Mouse (Mus musculus) lung, embryonic 15.5 days (tissue): ENCODE measurements at regions not wholly inside any gene's neighbourhood (a gene's known extent, or its start where the extent isn't known, plus 50 kb on each side); places are given as distances from the start of the nearest gene placed in this dataset.

Experiments used
- ATAC-seq: fragments of 200-750 bp; cut with Nextera tagmentation; 2 replicates; pipeline ENCODE4 v1.8.0; 2017; ENCODE audit warnings: moderate number of reproducible peaks, borderline replicate concordance; ENCODE audit not compliant: low FRiP score, low TSS enrichment; ENCODE audit errors: extremely low read depth
- H3K27ac ChIP-seq: fragments of 300-500 bp; sonication (generic); 2 replicates; pipeline ENCODE4 v1.5.1; 2015; ENCODE audit warnings: moderate library complexity, mild to moderate bottlenecking, inconsistent platforms
- H3K27me3 ChIP-seq: fragments of 300-500 bp; sonication (generic); 2 replicates; pipeline ENCODE4 v1.6.1; 2015; ENCODE audit warnings: inconsistent platforms
- H3K36me3 ChIP-seq: fragments of 300-500 bp; sonication (generic); 2 replicates; pipeline ENCODE4 v1.6.1; 2015; ENCODE audit warnings: inconsistent platforms
- H3K4me1 ChIP-seq: fragments of 300-500 bp; sonication (generic); 2 replicates; pipeline ENCODE4 v1.6.1; 2015; ENCODE audit warnings: inconsistent platforms
- H3K4me2 ChIP-seq: fragments of 300-500 bp; sonication (generic); 2 replicates; pipeline ENCODE4 v1.6.1; 2015; ENCODE audit warnings: inconsistent platforms, mild to moderate bottlenecking, moderate library complexity
- H3K4me3 ChIP-seq: fragments of 300-500 bp; sonication (generic); 2 replicates; pipeline ENCODE4 v1.5.1; 2015; ENCODE audit warnings: mild to moderate bottlenecking, inconsistent platforms
- H3K9ac ChIP-seq: fragments of 300-500 bp; sonication (generic); 2 replicates; pipeline ENCODE4 v1.6.1; 2015; ENCODE audit warnings: inconsistent platforms
- H3K9me3 ChIP-seq: fragments of 300-500 bp; sonication (generic); 2 replicates; pipeline ENCODE4 v1.6.1; 2016; ENCODE audit warnings: inconsistent platforms
- WGBS: fragments of 180-500 bp; shearing (Covaris S2); methylation state at CpG from one replicate; pipeline ENCODE4 v1.1.7; 2015; 5-methylcytosine and 5-hydroxymethylcytosine counted together

DNA sequence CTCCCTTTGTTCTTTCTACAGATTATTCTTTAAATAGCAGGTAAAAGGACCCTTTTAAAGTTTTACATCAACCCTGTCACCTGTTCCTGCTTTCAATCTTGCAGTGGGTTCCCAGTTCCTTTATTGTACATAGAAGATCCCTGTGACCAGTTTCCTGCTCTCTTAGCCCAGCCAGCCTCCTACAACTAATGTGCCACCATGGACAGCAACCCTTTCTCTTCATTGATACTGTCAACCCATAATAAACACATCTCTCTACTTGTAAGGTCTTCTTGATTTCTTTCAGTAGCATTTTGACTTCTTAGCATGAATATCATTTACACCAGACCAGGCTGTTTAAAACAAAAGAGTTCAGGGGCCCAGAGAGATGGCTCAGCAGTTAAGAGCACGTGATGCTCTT lies 124.2 kb upstream of the Xpo1 start:
- Histone ChIP-seq H3K36me3 (no peaks in the 10 kb centered on the region), H3K9ac (no peak overlapping the region), H3K9me3 (no peaks in the 10 kb centered on the region), H3K4me3 (no peak overlapping the region), H3K4me2 (no peak overlapping the region), H3K4me1 (no peaks in the 10 kb centered on the region), H3K27me3 (no peaks in the 10 kb centered on the region), H3K27ac (no peak overlapping the region)
- WGBS: 59% methylated on average over 1 of the region's 1 CpGs
- ATAC-seq: no peak

DNA sequence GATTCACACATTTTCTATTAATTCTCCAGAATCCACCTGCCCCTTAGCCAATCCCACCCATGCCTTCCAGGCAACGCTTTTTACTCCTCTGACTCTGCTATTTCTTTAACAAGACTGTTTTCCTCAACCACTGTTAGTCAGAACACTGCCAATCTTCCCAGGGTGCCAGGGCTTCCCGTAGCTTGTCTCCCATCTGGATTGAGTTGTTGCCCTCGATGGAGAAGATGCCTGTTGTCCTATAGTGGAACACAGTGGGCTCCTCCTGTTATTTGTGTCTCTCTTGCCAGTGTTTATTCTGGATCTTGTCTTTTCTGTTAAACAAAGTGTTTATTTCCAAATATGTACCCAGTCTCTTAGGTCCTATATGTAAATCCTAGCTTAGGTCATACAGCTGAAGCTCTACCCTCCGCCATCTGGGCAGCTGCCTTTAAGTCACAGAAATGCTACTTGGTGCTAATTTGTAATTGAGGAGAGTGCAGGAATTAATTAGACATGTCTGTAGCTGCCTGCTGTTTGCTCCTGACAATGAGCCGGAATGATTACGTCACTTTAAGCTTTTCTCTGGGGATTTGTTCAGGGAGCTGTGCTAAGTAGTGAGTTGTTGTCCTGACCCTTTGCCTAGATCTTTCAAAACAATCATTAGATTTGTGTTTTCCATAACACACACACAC lies 115.3 kb upstream of the Xpo1 start:
- 62% methylated on average over 6 of the region's 6 CpGs for WGBS
- no peak overlapping the region for H3K9ac ChIP-seq
- H3K36me3 ChIP-seq: no peaks in the 10 kb centered on the region
- ATAC-seq: no peak
- H3K4me3 ChIP-seq: no peak overlapping the region
- no peak overlapping the region for H3K4me2 ChIP-seq
- H3K27ac ChIP-seq: no peak overlapping the region
- H3K27me3 ChIP-seq: no peaks in the 10 kb centered on the region
- no peaks in the 10 kb centered on the region for H3K4me1 ChIP-seq
- H3K9me3 ChIP-seq: no peaks in the 10 kb centered on the region

DNA sequence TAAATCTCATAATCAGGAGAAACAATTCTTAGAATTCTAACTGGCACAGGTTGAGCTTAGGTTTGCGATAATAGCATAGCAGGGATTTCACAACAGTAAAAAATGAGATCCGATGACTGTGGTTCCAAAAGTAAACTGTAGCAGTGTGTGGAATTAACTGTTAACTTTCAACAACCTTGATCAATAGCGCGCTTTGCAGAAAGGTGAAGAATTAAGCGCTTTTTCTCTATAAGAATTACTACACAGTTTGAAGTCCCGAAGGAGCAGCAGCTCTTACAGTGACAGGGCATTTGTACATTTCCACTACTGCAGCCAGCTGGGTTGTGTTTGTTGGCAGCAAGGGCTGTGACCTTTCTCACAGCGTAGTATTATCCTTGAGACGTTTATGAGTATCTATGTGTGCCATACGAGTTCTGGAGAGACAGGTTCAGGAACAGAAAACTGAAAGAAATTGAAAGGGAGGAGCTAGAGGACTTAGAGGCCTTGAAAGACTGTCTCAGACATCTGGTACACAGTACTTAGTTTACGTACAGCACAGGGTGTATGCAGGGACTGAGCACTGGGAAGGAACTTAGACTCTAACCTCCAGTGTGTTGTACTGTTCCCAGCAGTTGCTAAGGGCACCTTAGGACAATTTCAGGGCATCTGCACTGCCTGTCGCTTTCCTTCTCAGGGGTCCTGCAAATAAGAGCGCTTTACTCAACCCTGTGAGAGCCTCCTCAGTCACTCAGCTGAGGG lies 114.6 kb upstream of the Xpo1 start:
- H3K27ac ChIP-seq: no peak overlapping the region
- H3K4me1 ChIP-seq: no peaks in the 10 kb centered on the region
- no peak overlapping the region for H3K4me3 ChIP-seq
- H3K36me3 ChIP-seq: no peaks in the 10 kb centered on the region
- H3K9me3 ChIP-seq: no peaks in the 10 kb centered on the region
- H3K4me2 ChIP-seq: no peak overlapping the region
- no peak for ATAC-seq
- no peaks in the 10 kb centered on the region for H3K27me3 ChIP-seq
- WGBS: 52% methylated on average over 12 of the region's 12 CpGs
- H3K9ac ChIP-seq: no peak overlapping the region

DNA sequence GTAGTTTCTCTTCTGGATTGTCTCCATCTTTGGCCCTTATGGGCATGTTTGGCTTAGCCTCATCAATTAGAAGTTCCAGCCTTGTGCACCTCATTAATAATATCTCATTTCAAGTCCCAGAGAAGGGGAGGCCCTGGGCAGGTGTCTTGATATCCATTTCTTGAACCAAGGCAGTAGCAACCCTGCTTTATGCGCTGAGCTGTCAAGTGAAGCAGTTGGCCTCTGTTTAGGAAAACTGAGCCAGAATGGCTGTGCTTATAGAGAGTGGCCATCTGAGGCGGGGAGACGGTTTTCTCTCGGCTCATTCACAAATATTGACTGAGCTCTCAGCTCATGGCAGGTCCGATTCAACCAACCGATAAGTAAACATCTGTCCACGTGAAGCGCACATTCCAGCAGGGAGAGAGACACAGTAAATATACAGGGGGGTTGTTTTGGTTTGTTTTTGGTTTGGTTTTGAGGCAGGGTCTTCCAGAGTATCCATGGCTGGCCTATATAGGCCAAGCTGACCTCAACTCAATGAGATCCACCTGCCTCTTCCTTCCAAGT lies 107.7 kb upstream of the Xpo1 start:
- Histone ChIP-seq H3K27ac (no peak overlapping the region), H3K27me3 (no peaks in the 10 kb centered on the region), H3K9me3 (no peaks in the 10 kb centered on the region), H3K36me3 (no peaks in the 10 kb centered on the region), H3K4me2 (no peak overlapping the region), H3K4me3 (no peak overlapping the region), H3K4me1 (no peaks in the 10 kb centered on the region), H3K9ac (no peak overlapping the region)
- no peak for ATAC-seq
- 42% methylated on average over 8 of the region's 8 CpGs for WGBS

DNA sequence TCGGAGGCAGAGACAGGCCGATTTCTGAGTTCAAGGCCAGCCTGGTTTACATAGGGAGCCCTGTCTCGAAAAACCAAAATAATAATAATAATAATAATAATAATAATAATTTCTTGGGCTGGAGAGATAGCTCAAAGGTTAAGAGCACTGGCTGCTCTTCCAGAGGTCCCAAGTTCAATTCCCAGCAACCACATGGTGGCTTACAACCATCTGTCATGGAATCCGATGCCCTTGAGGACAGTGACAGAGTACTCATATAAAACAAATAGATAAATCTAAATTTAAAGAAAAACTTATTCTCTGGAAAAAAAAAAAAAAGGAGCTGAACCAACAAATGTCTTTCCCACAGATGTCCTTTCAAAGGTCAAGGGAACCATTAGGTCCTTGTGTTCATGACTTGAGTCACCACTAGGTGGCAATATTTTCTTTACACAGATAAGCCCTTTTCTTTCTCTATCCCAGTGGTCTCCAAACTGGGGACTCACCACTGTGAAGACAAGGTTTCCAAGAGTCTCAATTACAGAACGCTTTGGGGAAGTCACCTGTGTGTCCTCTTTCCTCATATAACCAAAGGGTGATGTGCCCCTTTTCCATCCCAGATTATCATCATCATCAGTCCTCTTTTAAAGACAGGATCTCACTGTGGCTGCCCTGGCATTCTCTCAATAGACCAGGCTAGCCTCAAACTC lies 106.1 kb upstream of the Xpo1 start:
- ATAC-seq: no peak
- Histone ChIP-seq H3K4me2 (no peak overlapping the region), H3K4me3 (no peak overlapping the region), H3K9me3 (no peaks in the 10 kb centered on the region), H3K9ac (no peak overlapping the region), H3K4me1 (no peaks in the 10 kb centered on the region), H3K27ac (no peak overlapping the region), H3K27me3 (no peaks in the 10 kb centered on the region), H3K36me3 (no peaks in the 10 kb centered on the region)
- WGBS: 65% methylated on average over 5 of the region's 5 CpGs

DNA sequence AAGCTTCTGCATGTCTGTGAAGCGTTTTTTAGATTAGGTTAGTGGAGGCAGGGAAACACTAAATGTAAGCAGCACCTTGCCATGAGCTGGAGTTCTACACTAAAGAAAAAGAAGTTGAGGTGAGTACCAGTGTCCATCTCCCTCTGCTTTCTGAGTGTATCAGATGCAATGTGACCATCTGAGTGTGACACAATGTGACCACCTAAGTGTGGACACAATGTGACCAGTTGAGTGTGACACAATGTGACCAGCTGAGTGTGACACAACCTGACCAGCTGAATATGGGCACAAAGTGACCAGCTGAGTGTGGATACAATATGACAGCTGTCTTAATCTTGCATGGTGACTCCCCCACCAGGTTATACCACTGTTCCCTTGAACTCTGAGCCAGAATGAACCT lies 101.0 kb upstream of the Xpo1 start:
- Histone ChIP-seq H3K27me3 (no peaks in the 10 kb centered on the region), H3K9me3 (no peaks in the 10 kb centered on the region), H3K36me3 (no peaks in the 10 kb centered on the region), H3K27ac (no peak overlapping the region), H3K4me2 (no peak overlapping the region), H3K4me1 (no peaks in the 10 kb centered on the region), H3K9ac (no peak overlapping the region), H3K4me3 (no peak overlapping the region)
- WGBS: 53% methylated on average over 1 of the region's 1 CpGs
- no peak for ATAC-seq

DNA sequence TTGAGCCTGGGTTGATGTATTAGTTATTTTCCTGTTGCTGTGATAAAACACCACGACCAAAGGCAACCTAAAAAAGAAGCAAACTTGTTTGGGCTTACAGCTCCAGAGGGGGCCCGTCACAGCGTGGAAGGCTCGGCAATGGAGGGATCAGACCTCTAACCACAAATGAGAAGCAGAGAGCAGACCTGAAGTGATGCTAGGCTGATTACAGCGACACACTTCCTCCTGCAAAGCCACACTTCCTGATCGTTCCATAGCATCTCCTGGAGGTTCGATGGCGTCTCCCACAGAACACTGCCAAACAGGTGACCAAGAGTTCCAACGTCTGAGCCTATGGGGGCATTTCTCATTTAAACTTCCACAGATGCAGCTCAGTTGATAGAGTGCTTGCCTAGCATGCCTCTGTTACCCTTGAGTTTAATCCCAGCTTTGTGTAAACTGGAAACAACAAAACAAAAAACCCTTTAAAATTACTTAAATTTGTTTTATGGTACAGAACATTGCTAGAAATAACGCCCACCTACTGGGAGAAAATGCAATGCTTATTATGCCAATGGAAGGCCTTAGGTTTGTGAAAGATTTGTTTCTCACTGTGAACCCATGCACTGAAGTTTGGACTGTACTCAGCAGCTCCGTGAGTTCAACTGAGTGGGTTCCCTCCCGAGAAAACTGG lies 87.2 kb upstream of the Xpo1 start:
- no peak overlapping the region for H3K4me2 ChIP-seq
- H3K36me3 ChIP-seq: no peaks in the 10 kb centered on the region
- H3K27me3 ChIP-seq: no peaks in the 10 kb centered on the region
- no peaks in the 10 kb centered on the region for H3K9me3 ChIP-seq
- H3K4me1 ChIP-seq: no peaks in the 10 kb centered on the region
- H3K9ac ChIP-seq: no peak overlapping the region
- WGBS: 77% methylated on average over 12 of the region's 12 CpGs
- no peak overlapping the region for H3K4me3 ChIP-seq
- H3K27ac ChIP-seq: no peak overlapping the region
- no peak for ATAC-seq

DNA sequence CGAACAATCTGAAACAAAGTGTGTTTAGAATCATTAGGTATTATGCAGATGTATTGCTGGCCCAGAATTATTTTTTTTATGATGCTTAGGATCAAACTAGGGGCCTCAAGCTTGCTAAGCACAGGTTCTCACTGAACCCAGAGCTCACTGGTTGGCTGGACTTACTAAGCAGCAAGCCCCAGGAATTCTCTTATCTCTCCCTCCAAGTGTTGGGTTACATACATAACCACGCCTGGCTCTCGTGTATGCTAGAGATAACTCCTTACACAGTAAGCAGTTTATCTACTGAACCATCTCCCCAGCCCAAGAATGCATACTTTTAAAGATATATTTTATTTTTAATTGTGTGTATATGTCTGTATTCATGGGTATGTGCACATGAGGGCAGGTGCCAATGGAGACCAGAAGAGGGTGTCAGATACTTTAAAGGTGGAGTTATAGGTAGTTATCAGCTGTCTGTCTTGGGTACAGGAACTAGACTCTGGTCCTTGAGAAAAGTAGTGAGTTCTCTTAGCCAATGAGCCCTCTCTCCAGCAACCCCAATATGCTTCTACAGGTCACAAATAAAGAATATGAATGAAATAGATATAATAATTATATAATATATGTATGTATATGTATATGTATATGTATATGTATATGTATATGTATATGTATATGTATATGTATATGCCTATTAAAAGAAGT lies 86.0 kb upstream of the Xpo1 start:
- no peaks in the 10 kb centered on the region for H3K9me3 ChIP-seq
- H3K4me2 ChIP-seq: no peak overlapping the region
- ATAC-seq: no peak
- no peaks in the 10 kb centered on the region for H3K27me3 ChIP-seq
- no peaks in the 10 kb centered on the region for H3K36me3 ChIP-seq
- 33% methylated on average over 3 of the region's 3 CpGs for WGBS
- no peak overlapping the region for H3K4me3 ChIP-seq
- no peak overlapping the region for H3K27ac ChIP-seq
- H3K4me1 ChIP-seq: no peaks in the 10 kb centered on the region
- H3K9ac ChIP-seq: no peak overlapping the region

DNA sequence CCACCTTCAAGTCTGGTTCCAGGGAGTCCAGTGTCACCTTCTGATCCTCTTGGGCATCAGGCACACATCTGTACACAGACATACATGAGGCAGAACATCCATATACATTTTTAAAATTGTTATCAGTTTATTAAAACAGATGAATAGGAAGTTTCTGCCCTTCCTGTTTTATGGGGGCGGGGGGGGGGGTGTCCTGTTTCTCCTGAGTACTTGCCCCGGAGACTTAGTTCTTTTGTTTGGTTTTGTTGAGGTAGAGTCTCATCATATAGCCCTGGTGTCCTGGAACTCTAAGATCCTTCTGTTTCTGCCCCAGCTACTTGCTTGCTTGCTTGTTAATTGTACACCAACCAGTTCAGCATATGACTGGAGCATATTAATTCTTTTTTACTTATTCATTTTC lies 85.0 kb upstream of the Xpo1 start:
- no peaks in the 10 kb centered on the region for H3K27me3 ChIP-seq
- no peak for ATAC-seq
- no peak overlapping the region for H3K4me2 ChIP-seq
- no peaks in the 10 kb centered on the region for H3K36me3 ChIP-seq
- H3K9ac ChIP-seq: no peak overlapping the region
- H3K9me3 ChIP-seq: no peaks in the 10 kb centered on the region
- H3K4me3 ChIP-seq: no peak overlapping the region
- no peak overlapping the region for H3K27ac ChIP-seq
- no peaks in the 10 kb centered on the region for H3K4me1 ChIP-seq
- 41% methylated on average over 2 of the region's 2 CpGs for WGBS

DNA sequence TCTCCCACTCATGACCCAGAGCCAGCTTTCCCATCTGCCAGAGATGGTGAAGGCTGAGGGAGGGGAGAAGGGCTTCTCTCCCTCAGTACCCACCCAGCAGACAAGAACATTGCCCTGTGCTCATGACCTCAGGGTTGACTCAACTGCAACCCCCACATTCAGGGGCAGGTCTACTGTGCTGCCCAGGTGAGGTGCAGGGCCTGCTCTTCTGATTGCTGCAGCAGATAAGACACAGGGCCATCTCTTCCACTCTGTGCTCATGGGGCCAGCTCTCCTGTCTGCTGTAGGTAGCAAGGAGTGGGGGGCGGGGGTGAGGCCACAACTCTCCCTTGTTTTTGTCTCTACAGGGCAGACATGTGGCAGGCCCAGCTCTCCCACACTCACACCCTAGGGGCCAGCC lies 84.1 kb upstream of the Xpo1 start:
- no peak overlapping the region for H3K27ac ChIP-seq
- no peak overlapping the region for H3K4me3 ChIP-seq
- H3K36me3 ChIP-seq: no peaks in the 10 kb centered on the region
- ATAC-seq: no peak
- no peak overlapping the region for H3K4me2 ChIP-seq
- WGBS: 87% methylated on average over 1 of the region's 1 CpGs
- no peaks in the 10 kb centered on the region for H3K4me1 ChIP-seq
- no peak overlapping the region for H3K9ac ChIP-seq
- H3K27me3 ChIP-seq: no peaks in the 10 kb centered on the region
- no peaks in the 10 kb centered on the region for H3K9me3 ChIP-seq

DNA sequence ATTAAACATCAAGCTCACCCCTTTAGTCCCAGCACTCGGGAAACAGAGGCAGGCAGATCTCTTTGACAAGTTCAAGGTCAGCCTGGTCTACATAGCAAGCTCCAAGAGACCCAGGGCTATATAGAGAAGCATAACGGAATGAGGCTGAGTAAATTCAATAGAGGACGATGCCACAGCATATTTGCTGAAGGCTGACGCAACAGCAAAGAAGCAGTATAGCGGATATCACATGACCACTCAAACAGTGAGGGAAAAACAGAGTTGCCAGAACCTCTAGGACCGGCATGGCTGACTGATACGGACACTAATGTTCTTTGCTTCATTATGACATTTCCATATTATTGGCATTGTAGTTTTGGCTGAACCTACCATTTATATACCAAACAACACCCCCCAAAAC lies 74.2 kb upstream of the Xpo1 start:
- no peak overlapping the region for H3K27ac ChIP-seq
- H3K9ac ChIP-seq: no peak overlapping the region
- 79% methylated on average over 7 of the region's 7 CpGs for WGBS
- ATAC-seq: no peak
- H3K4me1 ChIP-seq: no peaks in the 10 kb centered on the region
- H3K36me3 ChIP-seq: no peaks in the 10 kb centered on the region
- no peak overlapping the region for H3K4me3 ChIP-seq
- H3K9me3 ChIP-seq: 0 out of 2 replicates have a peak, but pooled peaks cover 3% of the 10 kb centered on the region
- no peaks in the 10 kb centered on the region for H3K27me3 ChIP-seq
- no peak overlapping the region for H3K4me2 ChIP-seq
